Mouse (Mus musculus) kidney, adult 2 months (tissue): ENCODE data around the gene Defb23. TPM values are rescaled to one million over a fixed set of nuclear protein-coding genes. Genes with fewer than 3 reads are reported as not detected.
A peak's percentile ranks its signal among the peaks of the same experiment; 100 is the strongest.

Experiments
- DNase-seq: peaks from one replicate; pipeline ENCODE4 v3.0.0; 2021
- H3K27ac ChIP-seq: fragments of 200-500 bp; 2 replicates; pipeline ENCODE4 v1.5.1; 2012; ENCODE audit warnings: low read depth, low read length, control low read depth, inconsistent platforms; ENCODE audit not compliant: insufficient read depth
- H3K27me3 ChIP-seq: fragments of 200-500 bp; replicated peaks from 2 replicates; pipeline ENCODE4 v1.6.1; 2012; ENCODE audit warnings: mild to moderate bottlenecking, moderate library complexity, low read length, inconsistent platforms; ENCODE audit not compliant: control insufficient read depth, insufficient read depth
- H3K36me3 ChIP-seq: fragments of 200-500 bp; 2 replicates; pipeline ENCODE4 v1.6.1; 2012; ENCODE audit warnings: mild to moderate bottlenecking, moderate library complexity, low read length, inconsistent platforms; ENCODE audit not compliant: control insufficient read depth, insufficient read depth
- H3K4me1 ChIP-seq: fragments of 200-500 bp; 2 replicates; pipeline ENCODE4 v1.6.1; 2011; ENCODE audit warnings: low read length; ENCODE audit not compliant: control insufficient read depth, insufficient read depth
- H3K4me3 ChIP-seq: fragments of 200-500 bp; 2 replicates; pipeline ENCODE4 v1.5.1; 2011; ENCODE audit warnings: mild to moderate bottlenecking, low read depth, low read length, control low read depth; ENCODE audit not compliant: insufficient read depth
- CTCF ChIP-seq: fragments of 200-500 bp; conservative IDR thresholded peaks from 2 replicates; pipeline ENCODE4 v1.5.1; 2011; ENCODE audit warnings: low read depth, mild to moderate bottlenecking, control low read depth, low read length, moderate library complexity, mixed read lengths; ENCODE audit not compliant: insufficient read depth, insufficient read length
- POLR2A ChIP-seq: fragments of 200-500 bp; IDR thresholded peaks from one replicate; pipeline ENCODE4 v1.6.1; 2011; ENCODE audit warnings: low read depth, low read length, control low read depth
- WGBS: fragments of 180-500 bp; shearing (Covaris S2); methylation state at CpG from one replicate; pipeline ENCODE4 v1.1.7; 2018; 5-methylcytosine and 5-hydroxymethylcytosine counted together
- polyA plus RNA-seq: library from polyadenylated mRNA; depleted of rRNA; stranded (reverse); fragments of >200 nt; gene quantifications from 2 replicates; pipeline ENCODE4 v1.2.3, GENCODE M21; 2012

Gene Defb23
- polyA plus RNA-seq, 1 experiment: not detected

DNA sequence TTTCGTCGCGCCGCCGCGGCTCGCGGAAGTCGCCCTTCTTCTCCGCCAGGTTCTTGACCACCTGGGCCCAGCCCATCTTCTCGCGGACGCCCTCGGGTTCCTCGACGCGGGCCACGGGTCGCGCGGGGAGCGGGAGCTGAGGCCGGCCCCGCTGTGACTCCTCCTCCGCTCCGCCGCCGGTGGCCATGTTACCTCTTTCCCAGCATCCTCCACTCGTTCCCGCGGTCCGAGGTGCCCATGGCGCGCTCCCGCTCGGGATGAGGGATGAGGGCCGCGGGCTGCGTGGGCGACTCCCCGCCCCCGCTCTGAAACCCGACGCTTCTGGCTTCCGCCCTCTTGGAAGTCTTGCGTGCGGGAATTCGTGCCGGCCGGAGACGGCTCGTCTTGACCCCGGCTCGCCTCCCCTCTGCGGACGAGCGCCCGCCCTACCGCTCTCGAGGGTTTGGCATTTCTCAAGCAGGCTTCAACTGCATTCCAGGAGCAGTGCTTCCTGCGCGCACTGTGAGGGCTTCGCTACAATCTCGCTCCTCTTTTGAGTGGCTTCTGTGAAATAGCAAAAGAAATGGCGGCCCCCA is 49.7 kb downstream of the Defb23 start, which contains the start of gene Zcchc3:
Gene Zcchc3 (minus strand): TSS at position 437 of the 575 bp plus-strand sequence.
- WGBS: under 1% methylated on average over 65 of the region's 65 CpGs
- Histone ChIP-seq H3K27ac (peak within 1 kb of the TSS; percentile 97), H3K4me3 (peak within 1 kb of the TSS; percentile 97), H3K4me1 (peaks cover 12% of the 10 kb centered on the region; the same call in 1 of the 2 replicates), H3K27me3 (no peaks in the 10 kb centered on the region), H3K36me3 (no peaks in the 10 kb centered on the region)
- TF ChIP-seq POLR2A: peak; percentile 48
- TF ChIP-seq CTCF: no peak
- DNase-seq: peak; percentile 92

DNA sequence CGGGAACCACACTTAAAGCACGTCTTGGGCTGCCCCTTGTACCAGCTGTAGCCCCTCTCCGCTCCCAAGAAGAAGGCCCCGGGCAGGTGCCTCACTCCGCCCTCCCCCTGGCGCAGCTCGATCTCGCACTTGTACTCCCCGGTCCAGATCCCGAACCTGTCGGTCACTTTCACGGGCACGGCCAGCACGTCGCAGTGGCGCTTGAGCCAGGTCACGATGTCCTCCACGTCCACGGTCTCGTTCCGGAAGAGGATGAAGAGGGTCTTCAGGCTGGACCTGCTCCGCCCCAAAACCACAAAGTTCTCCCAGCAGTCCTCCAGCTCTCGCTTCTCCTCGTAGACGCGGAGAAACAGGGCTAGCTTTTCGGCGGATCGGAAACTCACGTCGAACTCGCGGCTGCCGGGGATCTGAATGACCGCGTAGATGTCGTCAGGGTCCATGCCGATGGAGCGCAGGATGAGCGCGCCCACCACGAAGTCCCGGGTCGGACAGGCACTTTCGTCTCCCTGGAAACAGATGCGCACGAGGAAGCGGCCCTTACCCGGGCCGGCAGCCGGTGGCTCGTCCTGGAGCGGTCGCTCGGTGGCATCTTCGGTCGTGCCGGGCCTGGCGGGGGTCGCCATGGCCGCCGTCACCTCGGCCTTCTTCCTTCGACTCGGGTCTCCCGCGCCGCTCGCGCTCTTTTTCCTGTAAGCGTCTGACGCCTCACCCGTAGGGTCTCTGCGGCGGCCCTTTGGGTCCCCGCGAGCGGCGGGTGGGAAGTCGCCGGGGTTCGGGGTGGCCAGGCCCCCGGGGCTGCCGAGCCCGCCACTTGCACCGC is 50.4 kb downstream of the Defb23 start:
- 2% methylated on average over 86 of the region's 86 CpGs for WGBS
- H3K27ac ChIP-seq: peak overlapping the region; percentile 97

DNA sequence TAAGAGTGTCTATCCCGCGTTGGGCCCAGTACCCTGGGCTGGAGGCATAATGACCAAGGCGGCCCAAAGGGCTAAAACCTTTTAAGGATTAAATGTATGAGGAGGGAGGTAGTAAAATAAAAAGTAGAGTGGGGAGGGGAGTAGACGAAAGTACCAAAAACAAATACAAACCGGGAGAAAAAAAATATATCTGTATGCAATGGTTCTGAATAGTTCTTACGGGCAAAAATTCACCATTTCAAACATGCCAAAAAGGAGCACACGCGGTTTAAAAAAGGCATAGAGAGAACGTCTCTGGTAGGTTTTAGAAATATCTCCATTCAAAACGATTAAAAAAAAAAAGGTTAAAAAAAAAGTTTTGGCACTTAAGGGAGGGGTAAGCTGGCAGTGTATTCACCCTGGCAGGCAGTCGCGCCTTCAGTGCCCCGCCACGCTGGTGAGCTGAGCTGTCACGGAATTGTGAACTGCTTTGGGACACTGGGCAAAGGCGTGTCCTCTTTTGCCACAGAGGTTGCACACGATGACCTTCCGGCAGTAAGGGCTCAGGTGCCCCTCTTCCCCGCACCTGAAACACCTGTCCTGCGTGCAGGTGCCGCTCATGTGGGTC is 51.2 kb downstream of the Defb23 start:
- Histone ChIP-seq H3K4me3 (peak overlapping the region; percentile 97), H3K27ac (peak overlapping the region; percentile 97)
- peak; percentile 66 for DNase-seq

More for the DNA sequence above, 50.4 kb downstream of the Defb23 start:
- peak; percentile 52 for DNase-seq
- no peak for TF ChIP-seq CTCF
- TF ChIP-seq POLR2A: no peak
- H3K4me3 ChIP-seq: peak overlapping the region; percentile 97
- peaks cover 12% of the 10 kb centered on the region; the same call in 1 of the 2 replicates for H3K4me1 ChIP-seq
- no peaks in the 10 kb centered on the region for H3K27me3 ChIP-seq
- H3K36me3 ChIP-seq: no peaks in the 10 kb centered on the region

DNA sequence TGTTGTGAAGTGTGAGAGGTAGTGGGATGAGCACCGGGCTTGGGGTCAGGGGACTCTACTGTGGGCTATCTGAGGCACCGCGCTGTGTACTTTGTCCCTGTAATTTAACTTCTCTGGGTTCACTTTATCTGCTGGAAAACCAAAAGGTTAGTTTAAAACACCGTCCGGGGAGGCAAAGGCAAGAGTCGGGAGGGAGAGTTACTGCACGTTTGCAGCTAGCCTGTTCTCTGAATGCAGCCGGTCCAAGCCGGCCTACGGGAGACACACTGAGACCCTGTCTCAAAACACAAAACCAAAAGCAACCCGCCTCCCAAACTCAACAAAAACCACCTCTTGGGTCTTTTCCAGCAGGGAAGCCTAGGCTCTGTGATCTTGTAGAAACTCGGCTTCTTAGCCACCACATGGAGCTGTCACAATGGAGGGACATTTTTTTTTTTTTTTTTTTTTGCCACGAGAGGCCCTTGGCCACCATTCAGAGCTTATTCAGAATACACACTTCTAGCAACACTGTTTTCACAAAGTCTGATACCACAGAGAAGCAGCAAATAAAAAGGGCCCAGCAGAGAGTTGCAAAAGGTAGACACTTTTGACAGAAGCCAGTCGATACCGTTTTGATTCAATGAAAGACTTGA is 51.8 kb downstream of the Defb23 start:
- no peaks in the 10 kb centered on the region for H3K36me3 ChIP-seq
- TF ChIP-seq POLR2A: no peak
- no peak for TF ChIP-seq CTCF
- WGBS: 22% methylated on average over 15 of the region's 15 CpGs
- DNase-seq: peak; percentile 23
- no peaks in the 10 kb centered on the region for H3K27me3 ChIP-seq
- H3K4me1 ChIP-seq: peaks cover 12% of the 10 kb centered on the region; the same call in 1 of the 2 replicates
- H3K27ac ChIP-seq: no peak overlapping the region
- peak overlapping the region; percentile 7; the same call in 1 of the 2 replicates for H3K4me3 ChIP-seq

More for the DNA sequence above, 51.2 kb downstream of the Defb23 start:
- no peaks in the 10 kb centered on the region for H3K27me3 ChIP-seq
- WGBS: 15% methylated on average over 21 of the region's 21 CpGs
- H3K4me1 ChIP-seq: peaks cover 12% of the 10 kb centered on the region; the same call in 1 of the 2 replicates
- no peaks in the 10 kb centered on the region for H3K36me3 ChIP-seq
- TF ChIP-seq POLR2A (peak; percentile 37), CTCF (no peak)

DNA sequence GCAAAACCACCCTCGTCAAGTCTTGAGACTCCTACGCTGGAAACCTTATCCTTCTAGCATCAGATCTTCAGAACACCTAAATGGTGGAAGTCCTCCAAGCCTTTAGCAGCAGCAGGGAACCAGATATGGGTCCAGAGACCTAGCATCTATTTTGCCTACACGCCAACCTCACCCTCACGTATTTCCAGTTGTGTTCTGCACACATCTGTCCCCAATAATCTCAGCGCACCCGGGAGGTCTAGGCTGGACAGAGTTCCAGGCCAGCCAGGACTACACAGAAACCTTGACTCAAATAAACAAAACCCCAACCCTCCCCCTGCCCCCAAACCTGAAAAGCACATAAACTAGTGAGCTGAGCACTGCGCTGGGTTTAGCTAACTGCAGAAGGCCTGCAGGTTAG is 52.9 kb downstream of the Defb23 start:
- WGBS: 55% methylated on average over 7 of the region's 7 CpGs

DNA sequence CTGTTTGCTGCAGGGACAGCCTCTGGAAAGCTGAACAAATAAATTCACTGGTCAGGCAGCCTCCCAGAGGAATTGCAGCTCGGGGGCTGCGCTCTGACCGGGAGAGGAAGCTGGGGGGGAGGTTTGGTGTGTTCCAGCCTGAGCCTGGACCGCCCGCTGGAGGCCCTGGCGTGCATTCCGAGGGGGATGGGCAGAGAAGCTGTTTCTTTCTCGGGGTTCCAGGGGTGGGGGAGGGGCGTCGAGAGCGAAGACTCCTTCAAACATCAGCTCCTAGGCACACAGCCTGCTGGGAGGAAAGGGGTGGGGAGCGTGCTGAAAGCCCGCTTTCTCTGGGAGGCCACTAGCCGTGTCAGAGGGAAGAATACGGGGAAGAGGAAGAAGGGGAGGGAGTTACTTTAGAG is 53.4 kb downstream of the Defb23 start:
- no peaks in the 10 kb centered on the region for H3K36me3 ChIP-seq

More for the DNA sequence above, 52.9 kb downstream of the Defb23 start:
- peaks cover 14% of the 10 kb centered on the region; the same call in 1 of the 2 replicates for H3K4me1 ChIP-seq
- DNase-seq: no peak
- H3K27me3 ChIP-seq: no peaks in the 10 kb centered on the region
- no peak overlapping the region for H3K4me3 ChIP-seq
- no peaks in the 10 kb centered on the region for H3K36me3 ChIP-seq
- no peak for TF ChIP-seq POLR2A
- no peak for TF ChIP-seq CTCF
- peak overlapping the region; percentile 8; the same call in 1 of the 2 replicates for H3K27ac ChIP-seq

More for the DNA sequence above, 53.4 kb downstream of the Defb23 start:
- no peaks in the 10 kb centered on the region for H3K27me3 ChIP-seq
- peak; percentile 85 for DNase-seq
- TF ChIP-seq CTCF (no peak), POLR2A (no peak)
- 20% methylated on average over 15 of the region's 15 CpGs for WGBS
- peaks cover 17% of the 10 kb centered on the region; the same call in 1 of the 2 replicates for H3K4me1 ChIP-seq
- H3K4me3 ChIP-seq: no peak overlapping the region
- H3K27ac ChIP-seq: peak overlapping the region; percentile 84
